Mouse (Mus musculus) ES-E14 (cell line): ENCODE data around the gene Esrrg.

ENCODE experiments used
- HCFC1 ChIP-seq: IDR thresholded peaks from 2 replicates; pipeline ENCODE4 v1.6.1; 2012; ENCODE audit warnings: low read length, inconsistent platforms, borderline replicate concordance; ENCODE audit not compliant: insufficient read depth
- MAFK ChIP-seq: IDR thresholded peaks from 2 replicates; pipeline ENCODE4 v1.6.1; 2014; ENCODE audit warnings: mild to moderate bottlenecking, low read depth, low read length, inconsistent platforms; ENCODE audit not compliant: insufficient read depth
- ZC3H11A ChIP-seq: IDR thresholded peaks from 2 replicates; pipeline ENCODE4 v1.6.1; 2012; ENCODE audit warnings: low read depth, mild to moderate bottlenecking, inconsistent platforms, low read length, borderline replicate concordance
- ZNF384 ChIP-seq: IDR thresholded peaks from 2 replicates; pipeline ENCODE4 v1.6.1; 2012; ENCODE audit warnings: low read depth, low read length, inconsistent platforms

DNA sequence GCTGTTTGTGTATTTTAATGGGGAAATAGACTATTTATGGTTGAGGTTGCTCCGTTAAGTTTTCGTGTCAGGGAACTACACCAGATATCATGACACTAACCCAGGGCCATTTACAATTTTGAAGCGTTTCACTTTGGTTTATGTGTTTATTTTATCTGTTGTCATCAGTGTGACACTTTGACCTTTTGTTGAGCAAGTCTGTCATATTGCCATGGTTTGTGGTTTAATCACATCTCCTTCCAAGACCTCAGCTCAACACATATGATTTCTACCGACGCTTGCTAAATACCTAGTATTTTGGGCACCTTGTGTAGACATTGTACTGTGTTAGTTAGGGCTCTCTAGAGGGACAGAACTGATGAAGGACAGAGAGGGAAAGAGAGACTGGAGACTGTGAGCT lies 210.8 kb downstream of the Esrrg start:
- TF ChIP-seq ZNF384: no peak
- no peak for TF ChIP-seq ZC3H11A
- no peak for TF ChIP-seq MAFK
- TF ChIP-seq HCFC1: no peak
